Mouse (Mus musculus): Measurements from ENCODE around the gene Prpf40a. TPM values are rescaled to one million over a fixed set of nuclear protein-coding genes. Genes with fewer than 3 reads are reported as not detected.

Gene Prpf40a
- polyA plus RNA-seq, 1 experiment from 2014 or later = 213 TPM

- peak overlapping the region; percentile 86 for H3K4me3 ChIP-seq (ENCODE audit: low read depth, low read length)
- H3K9ac ChIP-seq (ENCODE audit: low read length) = peak overlapping the region; percentile 92
- no peak for DNase-seq (ENCODE audit: low spot score)
- H3K4me1 ChIP-seq (ENCODE audit: control insufficient read depth, insufficient read depth, low read length) = no peaks in the 10 kb centered on the region
- H3K36me3 ChIP-seq (ENCODE audit: control insufficient read depth, insufficient read depth, low read length) = peaks cover 11% of the 10 kb centered on the region; the same call in 1 of the 2 replicates
- under 1% methylated on average over 20 of the region's 20 CpGs for WGBS
- no peaks in the 10 kb centered on the region for H3K27me3 ChIP-seq (ENCODE audit: control insufficient read depth, insufficient read depth, low read length)
- peak overlapping the region; percentile 45 for H3K4me2 ChIP-seq (ENCODE audit: low read depth, severe bottlenecking)
- peak overlapping the region; percentile 91; the same call in 1 of the 2 replicates for H3K27ac ChIP-seq (replicated peaks; ENCODE audit: low read depth, low read length)
- no peaks in the 10 kb centered on the region for H3K9me3 ChIP-seq (ENCODE audit: control insufficient read depth, low read length)
- ATAC-seq (ENCODE audit: insufficient number of reproducible peaks, low FRiP score, low TSS enrichment, low read depth) = peak; percentile 2
Measured at GRCm38 (mm10) chr2:53192386-53192785, 1.3 kb upstream of the Prpf40a start.

- DNase-seq (ENCODE audit: low spot score) (peak; percentile 99), ATAC-seq (ENCODE audit: insufficient number of reproducible peaks, low FRiP score, low TSS enrichment, low read depth) (peak; percentile 88)
- Histone ChIP-seq H3K36me3 (ENCODE audit: control insufficient read depth, insufficient read depth, low read length) (peaks cover 11% of the 10 kb centered on the region; the same call in 1 of the 2 replicates), H3K9ac (ENCODE audit: low read length) (peak within 1 kb of the TSS; percentile 92), H3K4me2 (ENCODE audit: low read depth, severe bottlenecking) (peak within 1 kb of the TSS; percentile 45), H3K27ac (replicated peaks; ENCODE audit: low read depth, low read length) (peak within 1 kb of the TSS; percentile 91), H3K4me1 (ENCODE audit: control insufficient read depth, insufficient read depth, low read length) (no peaks in the 10 kb centered on the region), H3K9me3 (ENCODE audit: control insufficient read depth, low read length) (no peaks in the 10 kb centered on the region), H3K4me3 (ENCODE audit: low read depth, low read length) (peak within 1 kb of the TSS; percentile 86), H3K27me3 (ENCODE audit: control insufficient read depth, insufficient read depth, low read length) (no peaks in the 10 kb centered on the region)
- under 1% methylated on average over 80 of the region's 82 CpGs for WGBS
Measured at GRCm38 (mm10) chr2:53191523-53192220, 588 bp upstream of the Prpf40a start, which contains the start of gene Arl6ip6. TSS of gene Arl6ip6 (plus strand) at chr2:53191726.

- ATAC-seq (ENCODE audit: insufficient number of reproducible peaks, low FRiP score, low TSS enrichment, low read depth) = no peak
- no peak overlapping the region for H3K9ac ChIP-seq (ENCODE audit: low read length)
- H3K36me3 ChIP-seq (ENCODE audit: control insufficient read depth, insufficient read depth, low read length) = 0 out of 2 replicates have a peak, but pooled peaks cover 3% of the 10 kb centered on the region
- no peak for DNase-seq (ENCODE audit: low spot score)
- H3K27me3 ChIP-seq (ENCODE audit: control insufficient read depth, insufficient read depth, low read length) = no peaks in the 10 kb centered on the region
- peak overlapping the region; percentile 86; the same call in 1 of the 2 replicates for H3K4me3 ChIP-seq (ENCODE audit: low read depth, low read length)
- 77% methylated on average over 3 of the region's 3 CpGs for WGBS
- peak overlapping the region; percentile 39 for H3K4me2 ChIP-seq (ENCODE audit: low read depth, severe bottlenecking)
- no peaks in the 10 kb centered on the region for H3K4me1 ChIP-seq (ENCODE audit: control insufficient read depth, insufficient read depth, low read length)
- H3K27ac ChIP-seq (replicated peaks; ENCODE audit: low read depth, low read length) = no peak overlapping the region
- no peaks in the 10 kb centered on the region for H3K9me3 ChIP-seq (ENCODE audit: control insufficient read depth, low read length)
Measured at GRCm38 (mm10) chr2:53189811-53190210, 1.3 kb downstream of the Prpf40a start.

DNA sequence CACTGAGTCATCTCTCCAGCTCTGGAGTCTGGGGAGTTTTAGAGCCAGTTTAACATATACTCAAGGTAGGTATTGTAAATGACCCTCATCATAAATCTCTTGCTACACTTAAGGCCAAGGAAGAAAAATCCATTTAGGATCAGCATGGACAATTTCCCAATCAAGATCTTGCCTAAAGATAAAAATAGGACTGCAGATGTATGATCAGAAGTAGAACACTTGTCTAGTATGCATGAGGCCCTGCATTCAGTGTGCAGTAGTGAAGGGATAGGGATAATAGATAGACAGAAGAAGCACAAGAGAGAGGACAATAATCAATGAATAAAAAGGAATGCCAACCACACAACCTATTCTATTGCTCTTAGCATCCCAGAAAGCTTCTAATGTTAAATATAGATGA lies 11.2 kb downstream of the Prpf40a start:
- Histone ChIP-seq H3K9ac (ENCODE audit: low read length) (no peak overlapping the region), H3K4me3 (ENCODE audit: low read depth, low read length) (no peak overlapping the region), H3K27ac (replicated peaks; ENCODE audit: low read depth, low read length) (no peak overlapping the region), H3K27me3 (ENCODE audit: control insufficient read depth, insufficient read depth, low read length) (no peaks in the 10 kb centered on the region), H3K4me1 (ENCODE audit: control insufficient read depth, insufficient read depth, low read length) (no peaks in the 10 kb centered on the region), H3K9me3 (ENCODE audit: control insufficient read depth, low read length) (no peaks in the 10 kb centered on the region), H3K36me3 (ENCODE audit: control insufficient read depth, insufficient read depth, low read length) (no peaks in the 10 kb centered on the region; the same call in none of the 2 replicates), H3K4me2 (ENCODE audit: low read depth, severe bottlenecking) (no peak overlapping the region)
- DNase-seq (ENCODE audit: low spot score) (no peak), ATAC-seq (ENCODE audit: insufficient number of reproducible peaks, low FRiP score, low TSS enrichment, low read depth) (no peak)

DNA sequence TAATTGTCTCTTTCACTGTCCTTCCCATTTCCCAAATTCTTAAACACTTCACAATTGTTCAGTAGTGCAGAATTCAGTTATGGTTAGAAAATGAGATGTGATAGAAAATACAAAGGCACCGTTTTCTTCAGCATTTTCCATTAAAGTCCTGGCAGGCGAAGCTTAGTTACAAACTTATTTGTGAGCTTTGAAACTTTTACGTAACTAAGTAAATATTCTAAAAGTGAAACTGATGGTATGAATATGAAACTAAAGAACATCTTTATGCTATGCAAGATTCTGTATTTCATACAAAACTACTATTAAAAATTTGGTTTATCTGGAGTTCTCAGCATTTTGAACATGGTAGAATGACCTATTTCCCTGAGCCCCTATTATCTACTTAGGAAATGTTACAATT lies 12.1 kb downstream of the Prpf40a start:
- Histone ChIP-seq H3K27me3 (ENCODE audit: control insufficient read depth, insufficient read depth, low read length) (no peaks in the 10 kb centered on the region), H3K27ac (replicated peaks; ENCODE audit: low read depth, low read length) (no peak overlapping the region), H3K9me3 (ENCODE audit: control insufficient read depth, low read length) (no peaks in the 10 kb centered on the region), H3K4me2 (ENCODE audit: low read depth, severe bottlenecking) (no peak overlapping the region), H3K36me3 (ENCODE audit: control insufficient read depth, insufficient read depth, low read length) (no peaks in the 10 kb centered on the region; the same call in none of the 2 replicates), H3K9ac (ENCODE audit: low read length) (no peak overlapping the region), H3K4me3 (ENCODE audit: low read depth, low read length) (no peak overlapping the region), H3K4me1 (ENCODE audit: control insufficient read depth, insufficient read depth, low read length) (no peaks in the 10 kb centered on the region)
- WGBS = 95% methylated on average over 3 of the region's 3 CpGs
- DNase-seq (ENCODE audit: low spot score) (no peak), ATAC-seq (ENCODE audit: insufficient number of reproducible peaks, low FRiP score, low TSS enrichment, low read depth) (no peak)

GRCm38 (mm10) chr2:53173966-53174365 lies 17.1 kb downstream of the Prpf40a start:
- H3K4me1 ChIP-seq (ENCODE audit: control insufficient read depth, insufficient read depth, low read length) = no peaks in the 10 kb centered on the region
- H3K4me3 ChIP-seq (ENCODE audit: low read depth, low read length) = no peak overlapping the region
- H3K27ac ChIP-seq (replicated peaks; ENCODE audit: low read depth, low read length) = no peak overlapping the region
- no peaks in the 10 kb centered on the region for H3K9me3 ChIP-seq (ENCODE audit: control insufficient read depth, low read length)
- H3K9ac ChIP-seq (ENCODE audit: low read length) = no peak overlapping the region
- no peak for ATAC-seq (ENCODE audit: insufficient number of reproducible peaks, low FRiP score, low TSS enrichment, low read depth)
- no peaks in the 10 kb centered on the region; the same call in none of the 2 replicates for H3K36me3 ChIP-seq (ENCODE audit: control insufficient read depth, insufficient read depth, low read length)
- no peak for DNase-seq (ENCODE audit: low spot score)
- no peak overlapping the region for H3K4me2 ChIP-seq (ENCODE audit: low read depth, severe bottlenecking)
- H3K27me3 ChIP-seq (ENCODE audit: control insufficient read depth, insufficient read depth, low read length) = no peaks in the 10 kb centered on the region

DNA sequence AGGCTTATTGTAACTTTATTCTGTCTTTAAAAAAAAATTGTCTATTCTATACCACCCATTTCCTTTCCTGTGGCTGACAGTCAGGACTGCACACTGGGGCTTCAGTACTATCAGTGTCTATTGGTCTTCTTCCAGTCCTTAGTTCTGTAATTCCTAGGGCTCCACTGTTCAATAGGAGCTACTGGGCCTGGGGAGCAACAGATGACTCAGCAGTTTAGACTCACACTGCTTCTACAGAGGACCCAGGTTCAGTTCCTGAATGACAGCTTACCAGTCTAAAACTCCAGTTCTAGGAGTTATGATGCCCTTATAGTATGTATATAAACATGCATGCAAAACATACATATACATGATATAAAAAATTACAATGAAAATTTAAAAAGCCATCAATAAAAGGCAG lies 44.2 kb downstream of the Prpf40a start:
- ATAC-seq (ENCODE audit: insufficient number of reproducible peaks, low FRiP score, low TSS enrichment, low read depth) = no peak
- Histone ChIP-seq H3K27me3 (ENCODE audit: control insufficient read depth, insufficient read depth, low read length) (no peaks in the 10 kb centered on the region), H3K36me3 (ENCODE audit: control insufficient read depth, insufficient read depth, low read length) (peaks cover 11% of the 10 kb centered on the region), H3K9me3 (ENCODE audit: control insufficient read depth, low read length) (no peaks in the 10 kb centered on the region), H3K4me2 (ENCODE audit: low read depth, severe bottlenecking) (no peak overlapping the region), H3K4me1 (ENCODE audit: control insufficient read depth, insufficient read depth, low read length) (no peaks in the 10 kb centered on the region), H3K27ac (replicated peaks; ENCODE audit: low read depth, low read length) (no peak overlapping the region), H3K4me3 (ENCODE audit: low read depth, low read length) (no peak overlapping the region), H3K9ac (ENCODE audit: low read length) (no peak overlapping the region)
- no peak for DNase-seq (ENCODE audit: low spot score)

- ATAC-seq (ENCODE audit: insufficient number of reproducible peaks, low FRiP score, low TSS enrichment, low read depth) (no peak), DNase-seq (ENCODE audit: low spot score) (no peak)
- no peaks in the 10 kb centered on the region for H3K9me3 ChIP-seq (ENCODE audit: control insufficient read depth, low read length)
- H3K36me3 ChIP-seq (ENCODE audit: control insufficient read depth, insufficient read depth, low read length) = no peaks in the 10 kb centered on the region
- H3K27me3 ChIP-seq (ENCODE audit: control insufficient read depth, insufficient read depth, low read length) = no peaks in the 10 kb centered on the region
- no peak overlapping the region for H3K4me2 ChIP-seq (ENCODE audit: low read depth, severe bottlenecking)
- WGBS = 97% methylated on average over 9 of the region's 9 CpGs
- no peaks in the 10 kb centered on the region for H3K4me1 ChIP-seq (ENCODE audit: control insufficient read depth, insufficient read depth, low read length)
- no peak overlapping the region for H3K27ac ChIP-seq (replicated peaks; ENCODE audit: low read depth, low read length)
- no peak overlapping the region for H3K9ac ChIP-seq (ENCODE audit: low read length)
- no peak overlapping the region for H3K4me3 ChIP-seq (ENCODE audit: low read depth, low read length)
Measured at GRCm38 (mm10) chr2:53131567-53131966, 59.5 kb downstream of the Prpf40a start.

DNA sequence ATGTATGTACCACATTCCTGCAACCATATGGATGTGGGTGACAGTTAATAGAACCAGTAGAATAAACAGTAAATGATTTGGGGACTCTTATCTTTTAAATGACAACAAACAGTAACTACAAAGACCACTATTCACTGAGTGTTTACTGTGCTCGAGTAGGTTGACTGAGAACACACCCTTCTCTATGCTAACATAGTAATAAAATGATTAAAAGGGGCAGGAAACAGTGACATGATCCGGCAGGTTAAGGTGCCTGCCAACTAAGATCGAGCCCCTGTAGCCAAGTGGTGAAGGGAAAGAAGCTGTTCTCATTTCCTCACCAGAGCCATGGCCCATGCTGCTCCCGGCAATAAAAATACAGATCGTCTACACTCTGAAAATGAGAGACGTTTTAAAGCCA lies 62.0 kb downstream of the Prpf40a start:
- H3K4me3 ChIP-seq (ENCODE audit: low read depth, low read length) = no peak overlapping the region
- H3K36me3 ChIP-seq (ENCODE audit: control insufficient read depth, insufficient read depth, low read length) = no peaks in the 10 kb centered on the region
- H3K4me1 ChIP-seq (ENCODE audit: control insufficient read depth, insufficient read depth, low read length) = no peaks in the 10 kb centered on the region
- no peaks in the 10 kb centered on the region for H3K27me3 ChIP-seq (ENCODE audit: control insufficient read depth, insufficient read depth, low read length)
- DNase-seq (ENCODE audit: low spot score) (no peak), ATAC-seq (ENCODE audit: insufficient number of reproducible peaks, low FRiP score, low TSS enrichment, low read depth) (no peak)
- 60% methylated on average over 6 of the region's 6 CpGs for WGBS
- H3K9me3 ChIP-seq (ENCODE audit: control insufficient read depth, low read length) = no peaks in the 10 kb centered on the region
- H3K9ac ChIP-seq (ENCODE audit: low read length) = no peak overlapping the region
- no peak overlapping the region for H3K4me2 ChIP-seq (ENCODE audit: low read depth, severe bottlenecking)
- H3K27ac ChIP-seq (replicated peaks; ENCODE audit: low read depth, low read length) = no peak overlapping the region

Measured in limb, embryonic 11.5 days (tissue).